Mouse (Mus musculus) brain, embryonic 14.5 days (tissue): Measurements from ENCODE around the gene Fcf1. TPM values are rescaled to one million over a fixed set of nuclear protein-coding genes. Genes with fewer than 3 reads are reported as not detected.

ENCODE experiments used
- DNase-seq: peaks from one replicate; pipeline ENCODE4 v3.0.0-alpha.2; 2011; ENCODE audit warnings: low read depth
- CTCF ChIP-seq: fragments of 200-500 bp; IDR thresholded peaks from 2 replicates; pipeline ENCODE4 v1.5.1; 2012; ENCODE audit warnings: inconsistent platforms, mild to moderate bottlenecking, moderate library complexity, borderline replicate concordance; ENCODE audit not compliant: insufficient read depth, insufficient read length; ENCODE audit errors: extremely low read depth
- POLR2A ChIP-seq: fragments of 200-500 bp; IDR thresholded peaks from 2 replicates; pipeline ENCODE4 v1.6.1; 2012; ENCODE audit warnings: mild to moderate bottlenecking, inconsistent platforms, borderline replicate concordance; ENCODE audit not compliant: poor library complexity, insufficient read depth, insufficient read length, severe bottlenecking; ENCODE audit errors: extremely low read depth
- polyA plus RNA-seq: library from polyadenylated mRNA; depleted of rRNA; stranded (reverse); fragments of >200 nt; gene quantifications from 2 replicates; pipeline ENCODE4 v1.2.3, GENCODE M21; 2012

Fcf1 gene
- polyA plus RNA-seq, 1 experiment = 82.0 TPM

GRCm38 (mm10) chr12:84969656-84970427 is 855 bp upstream of the Fcf1 start:
- no peak for DNase-seq
- TF ChIP-seq CTCF (no peak), POLR2A (no peak)

DNA sequence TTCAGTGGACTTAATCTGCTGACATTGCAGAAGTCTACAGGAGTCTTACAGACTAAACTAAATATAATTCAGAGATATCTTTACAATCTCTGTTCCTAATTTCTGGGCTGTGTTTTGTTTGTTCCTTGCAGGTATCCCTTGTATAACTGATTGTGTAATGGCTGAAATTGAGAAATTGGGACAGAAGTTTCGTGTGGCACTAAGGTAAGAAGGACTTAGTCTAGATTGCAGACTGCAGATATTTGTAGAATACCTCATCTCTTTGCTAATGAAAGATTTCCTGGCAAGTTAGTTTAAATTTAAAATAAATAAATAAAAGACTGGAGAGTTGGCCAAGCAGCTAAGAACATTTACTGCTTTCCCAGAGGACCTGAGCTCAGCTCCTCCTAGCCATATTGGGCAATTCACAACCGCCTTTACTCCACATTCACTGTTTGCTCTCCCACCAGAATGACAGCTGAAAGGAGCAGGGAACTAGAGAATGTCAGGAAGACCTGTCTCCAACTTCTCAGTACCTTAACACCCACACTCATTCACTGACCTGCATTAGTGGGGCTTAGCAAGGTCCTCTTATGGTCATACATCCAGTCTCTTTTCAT is 8.7 kb downstream of the Fcf1 start:
- TF ChIP-seq CTCF (no peak), POLR2A (no peak)

GRCm38 (mm10) chr12:84989456-84989855 is 18.8 kb downstream of the Fcf1 start:
- DNase-seq = no peak
- no peak for TF ChIP-seq POLR2A
- no peak for TF ChIP-seq CTCF

More for the DNA sequence above, 8.7 kb downstream of the Fcf1 start:
- DNase-seq = no peak

DNA sequence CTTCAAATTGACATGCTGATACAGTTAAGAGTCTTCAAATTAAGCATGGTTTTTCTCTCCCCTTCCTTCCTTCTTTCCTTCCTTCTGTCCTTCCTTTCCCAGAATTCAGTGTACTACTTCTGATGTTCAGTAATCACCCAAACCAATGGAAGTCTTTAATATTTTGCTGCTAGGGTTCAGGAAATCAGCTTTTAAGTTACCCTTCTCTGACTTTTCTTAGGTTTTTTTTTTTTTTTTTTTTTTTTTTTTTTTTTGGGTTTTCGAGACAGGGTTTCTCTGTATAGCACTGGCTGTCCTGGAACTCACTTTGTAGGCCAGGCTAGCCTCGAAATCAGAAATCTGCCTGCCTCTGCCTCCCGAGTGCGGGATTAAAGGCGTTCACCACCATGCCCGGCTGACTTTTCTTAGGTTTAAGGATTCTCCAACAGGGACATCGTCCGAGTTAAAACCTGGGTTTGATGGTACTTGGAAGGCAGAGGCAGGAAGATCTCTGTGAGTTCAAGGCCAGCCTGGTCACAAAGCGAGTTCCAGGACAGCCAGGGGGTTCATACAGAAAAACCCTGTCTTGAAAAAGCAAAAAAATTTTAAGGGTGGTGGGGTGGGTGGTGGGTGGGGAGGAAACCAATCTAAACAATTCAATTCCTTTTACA is 24.5 kb downstream of the Fcf1 start:
- DNase-seq = peak; percentile 2
- TF ChIP-seq POLR2A = no peak
- no peak for TF ChIP-seq CTCF

- peak; percentile 99 for DNase-seq
- TF ChIP-seq POLR2A = peak; percentile 98
- peak; percentile 53 for TF ChIP-seq CTCF
These were observed 25.4 kb downstream of the Fcf1 start, which contains the start of gene Ylpm1 for GRCm38 (mm10) chr12:84996083-84996496. TSS of gene Ylpm1 (plus strand) at chr12:84996321.

DNA sequence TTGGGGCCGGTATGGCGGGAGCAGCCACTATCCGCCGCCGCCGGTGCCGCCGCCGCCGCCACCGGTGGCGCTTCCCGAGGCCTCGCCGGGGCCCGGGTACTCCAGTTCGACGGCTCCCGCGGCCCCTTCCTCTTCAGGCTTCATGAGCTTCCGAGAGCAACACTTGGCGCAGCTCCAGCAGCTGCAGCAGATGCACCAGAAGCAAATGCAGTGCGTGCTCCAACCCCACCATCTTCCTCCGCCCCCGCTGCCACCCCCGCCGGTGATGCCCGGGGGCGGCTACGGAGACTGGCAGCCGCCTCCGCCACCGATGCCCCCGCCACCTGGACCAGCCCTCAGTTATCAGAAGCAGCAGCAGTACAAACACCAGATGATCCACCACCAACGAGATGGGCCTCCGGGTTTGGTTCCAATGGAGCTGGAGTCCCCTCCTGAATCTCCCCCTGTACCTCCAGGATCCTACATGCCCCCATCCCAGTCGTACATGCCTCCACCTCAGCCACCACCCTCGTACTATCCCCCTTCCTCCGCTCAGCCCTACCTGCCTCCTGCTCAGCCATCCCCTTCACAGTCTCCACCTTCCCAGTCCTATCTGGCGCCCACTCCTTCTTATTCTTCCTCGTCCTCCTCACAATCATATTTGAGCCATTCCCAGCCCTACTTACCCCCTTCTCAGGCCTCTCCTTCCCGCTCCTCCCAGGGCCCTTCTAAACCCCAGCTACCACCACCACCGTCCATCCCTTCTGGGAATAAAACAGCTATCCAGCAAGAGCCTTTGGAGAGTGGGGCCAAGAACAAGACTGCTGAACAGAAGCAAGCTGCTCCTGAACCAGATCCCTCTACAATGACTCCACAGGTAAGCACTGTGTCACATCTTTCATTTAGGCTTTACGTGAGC is 26.1 kb downstream of the Fcf1 start:
- no peak for TF ChIP-seq CTCF
- TF ChIP-seq POLR2A = no peak
- peak; percentile 80 for DNase-seq

GRCm38 (mm10) chr12:84999053-84999452 is 28.4 kb downstream of the Fcf1 start:
- DNase-seq = no peak
- TF ChIP-seq CTCF = no peak
- no peak for TF ChIP-seq POLR2A

- TF ChIP-seq POLR2A = no peak
- no peak for TF ChIP-seq CTCF
- peak; percentile 26 for DNase-seq
These were observed 35.5 kb downstream of the Fcf1 start for GRCm38 (mm10) chr12:85006206-85006605.

GRCm38 (mm10) chr12:85007021-85007420 is 36.3 kb downstream of the Fcf1 start:
- no peak for DNase-seq
- TF ChIP-seq CTCF (no peak), POLR2A (no peak)

DNA sequence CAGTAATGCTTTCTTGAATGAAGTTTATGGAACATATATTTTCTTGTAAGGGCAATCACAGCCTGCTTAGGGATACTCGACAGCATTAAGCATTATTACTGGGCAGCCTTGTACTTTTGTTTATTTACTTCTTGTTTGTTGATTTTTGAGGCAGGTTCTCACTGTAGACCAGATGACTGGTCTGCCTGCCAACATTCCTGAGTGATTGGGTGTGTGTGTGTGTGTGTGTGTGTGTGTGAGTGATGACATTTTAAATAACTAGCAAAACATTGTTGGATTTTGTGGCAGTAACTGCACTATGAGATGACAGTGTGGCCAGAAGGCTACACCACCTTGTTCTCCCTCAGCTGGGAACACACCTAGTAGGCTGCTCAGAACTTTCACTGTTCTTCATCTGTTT is 39.1 kb downstream of the Fcf1 start:
- no peak for TF ChIP-seq CTCF
- no peak for DNase-seq

DNA sequence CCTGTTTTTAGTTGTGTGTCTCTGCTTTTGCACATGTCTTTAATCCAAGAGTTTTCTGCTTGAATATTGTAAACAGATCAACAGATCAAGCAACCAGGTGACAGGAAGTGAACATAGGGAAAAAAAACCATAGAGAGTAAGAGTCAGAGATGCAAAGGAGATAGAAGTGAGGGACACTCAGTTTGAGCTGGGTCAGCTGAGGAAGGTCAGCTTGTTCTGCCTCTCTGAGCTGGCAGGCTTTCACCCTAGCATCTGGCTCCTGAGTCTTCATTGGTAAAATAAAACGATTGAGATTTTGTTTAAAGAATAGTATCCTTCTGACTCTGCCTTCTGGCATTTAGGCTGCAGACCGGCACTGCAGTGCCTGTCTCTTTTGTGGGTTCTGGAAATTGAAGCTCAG is 39.8 kb downstream of the Fcf1 start:
- TF ChIP-seq CTCF (no peak), POLR2A (no peak)
- no peak for DNase-seq
